Mouse (Mus musculus) kidney, postnatal 0 days (tissue): ENCODE data around the gene Fam114a1. TPM values are rescaled to one million over a fixed set of nuclear protein-coding genes. Genes with fewer than 3 reads are reported as not detected.

Experiments used
- ATAC-seq: fragments of 200-750 bp; cut with Nextera tagmentation; replicated peaks from 2 replicates; pipeline ENCODE4 v1.8.0; 2017; ENCODE audit warnings: low read depth, moderate number of reproducible peaks, moderate TSS enrichment, moderate library complexity; ENCODE audit not compliant: low FRiP score
- DNase-seq: peaks from one replicate; pipeline ENCODE4 v3.0.0-alpha.2; 2016; ENCODE audit warnings: low spot score
- H3K27ac ChIP-seq: fragments of 300-500 bp; sonication (generic); 2 replicates; pipeline ENCODE4 v1.5.1; 2014; ENCODE audit warnings: mild to moderate bottlenecking
- H3K27me3 ChIP-seq: fragments of 300-500 bp; sonication (generic); 2 replicates; pipeline ENCODE4 v1.6.1; 2014; ENCODE audit warnings: low read length, mixed read lengths; ENCODE audit not compliant: insufficient read depth
- H3K36me3 ChIP-seq: fragments of 300-500 bp; sonication (generic); 2 replicates; pipeline ENCODE4 v1.6.1; 2014; ENCODE audit warnings: low read length, mixed read lengths; ENCODE audit not compliant: insufficient read depth
- H3K4me1 ChIP-seq: fragments of 300-500 bp; sonication (generic); replicated peaks from 2 replicates; pipeline ENCODE4 v1.6.1; 2014; ENCODE audit warnings: antibody characterized with exemption, low read length, mixed read lengths; ENCODE audit not compliant: insufficient read depth
- H3K4me2 ChIP-seq: fragments of 300-500 bp; sonication (generic); 2 replicates; pipeline ENCODE4 v1.6.1; 2014; ENCODE audit warnings: mild to moderate bottlenecking, low read length, moderate library complexity, mixed read lengths
- H3K4me3 ChIP-seq: fragments of 300-500 bp; sonication (generic); replicated peaks from 2 replicates; pipeline ENCODE4 v1.5.1; 2014; ENCODE audit warnings: low read depth, low read length
- H3K9ac ChIP-seq: fragments of 300-500 bp; sonication (generic); 2 replicates; pipeline ENCODE4 v1.6.1; 2014; ENCODE audit warnings: low read depth, low read length
- H3K9me3 ChIP-seq: fragments of 300-500 bp; sonication (generic); replicated peaks from 2 replicates; pipeline ENCODE4 v1.6.1; 2016; ENCODE audit warnings: low read length, inconsistent platforms, mixed read lengths
- CTCF ChIP-seq: IDR thresholded peaks from 2 replicates; pipeline ENCODE4 v1.5.1; 2016; ENCODE audit warnings: antibody characterized with exemption, low read depth, mild to moderate bottlenecking, moderate library complexity
- WGBS: fragments of 180-500 bp; shearing (Covaris S2); extraction: QIAGEN DNeasy Blood & Tissue Kit; methylation state at CpG from one replicate; pipeline ENCODE4 v1.1.7; 2014; 5-methylcytosine and 5-hydroxymethylcytosine counted together
- polyA plus RNA-seq: library from polyadenylated mRNA; unstranded; fragments of >200 nt; fragmentation: Nextera tagmentation; extraction: Ambion mirVana; gene quantifications from 2 replicates; pipeline ENCODE4 v1.2.1, GENCODE M21; 2015

Fam114a1 gene
- polyA plus RNA-seq, 1 experiment from 2014 or later = 28.9 TPM

- Histone ChIP-seq H3K4me3 (no peak overlapping the region), H3K36me3 (peaks cover 10% of the 10 kb centered on the region), H3K27ac (no peak overlapping the region), H3K9me3 (no peaks in the 10 kb centered on the region), H3K27me3 (no peaks in the 10 kb centered on the region), H3K4me1 (no peaks in the 10 kb centered on the region), H3K4me2 (no peak overlapping the region), H3K9ac (no peak overlapping the region)
- WGBS = 66% methylated on average over 8 of the region's 8 CpGs
- no peak for DNase-seq
- TF ChIP-seq CTCF = no peak
- ATAC-seq = no peak
Observed at GRCm38 (mm10) chr5:65019109-65019508, 49.2 kb downstream of the Fam114a1 start.

GRCm38 (mm10) chr5:65019823-65020222 lies 50.0 kb downstream of the Fam114a1 start:
- Histone ChIP-seq H3K4me1 (no peaks in the 10 kb centered on the region), H3K9ac (no peak overlapping the region), H3K9me3 (no peaks in the 10 kb centered on the region), H3K4me2 (no peak overlapping the region), H3K27ac (no peak overlapping the region; the same call in 1 of the 2 replicates), H3K36me3 (peaks cover 10% of the 10 kb centered on the region), H3K4me3 (no peak overlapping the region), H3K27me3 (no peaks in the 10 kb centered on the region)
- DNase-seq = peak; percentile 50
- 45% methylated on average over 7 of the region's 7 CpGs for WGBS
- TF ChIP-seq CTCF = peak; percentile 55
- peak; percentile 54 for ATAC-seq

GRCm38 (mm10) chr5:65022006-65022405 lies 52.1 kb downstream of the Fam114a1 start:
- no peak for ATAC-seq
- H3K9me3 ChIP-seq = no peaks in the 10 kb centered on the region
- no peaks in the 10 kb centered on the region for H3K27me3 ChIP-seq
- H3K4me2 ChIP-seq = no peak overlapping the region
- no peak overlapping the region for H3K4me3 ChIP-seq
- no peaks in the 10 kb centered on the region for H3K4me1 ChIP-seq
- 92% methylated on average over 4 of the region's 4 CpGs for WGBS
- no peak for TF ChIP-seq CTCF
- H3K27ac ChIP-seq = no peak overlapping the region
- H3K36me3 ChIP-seq = peaks cover 10% of the 10 kb centered on the region
- no peak for DNase-seq
- H3K9ac ChIP-seq = no peak overlapping the region

GRCm38 (mm10) chr5:65024641-65025040 lies 54.8 kb downstream of the Fam114a1 start:
- no peak overlapping the region for H3K27ac ChIP-seq
- 92% methylated on average over 2 of the region's 2 CpGs for WGBS
- H3K4me3 ChIP-seq = no peak overlapping the region
- no peaks in the 10 kb centered on the region for H3K9me3 ChIP-seq
- H3K36me3 ChIP-seq = peaks cover 10% of the 10 kb centered on the region
- H3K4me2 ChIP-seq = no peak overlapping the region
- no peak for ATAC-seq
- no peak for DNase-seq
- no peak overlapping the region for H3K9ac ChIP-seq
- no peaks in the 10 kb centered on the region for H3K4me1 ChIP-seq
- H3K27me3 ChIP-seq = no peaks in the 10 kb centered on the region
- no peak for TF ChIP-seq CTCF

GRCm38 (mm10) chr5:65025916-65026315 lies 56.0 kb downstream of the Fam114a1 start:
- no peak overlapping the region for H3K27ac ChIP-seq
- no peak for ATAC-seq
- DNase-seq = no peak
- no peak overlapping the region for H3K9ac ChIP-seq
- no peaks in the 10 kb centered on the region for H3K9me3 ChIP-seq
- no peak overlapping the region for H3K4me3 ChIP-seq
- WGBS = 55% methylated on average over 6 of the region's 6 CpGs
- H3K36me3 ChIP-seq = peaks cover 16% of the 10 kb centered on the region
- no peak for TF ChIP-seq CTCF
- H3K27me3 ChIP-seq = no peaks in the 10 kb centered on the region
- H3K4me2 ChIP-seq = no peak overlapping the region
- no peaks in the 10 kb centered on the region for H3K4me1 ChIP-seq

- H3K4me3 ChIP-seq = no peak overlapping the region
- H3K4me1 ChIP-seq = no peaks in the 10 kb centered on the region
- H3K27me3 ChIP-seq = no peaks in the 10 kb centered on the region
- ATAC-seq (no peak), DNase-seq (no peak)
- H3K36me3 ChIP-seq = peaks cover 16% of the 10 kb centered on the region
- no peak overlapping the region for H3K27ac ChIP-seq
- no peak overlapping the region for H3K4me2 ChIP-seq
- H3K9ac ChIP-seq = no peak overlapping the region
- WGBS = 66% methylated on average over 9 of the region's 9 CpGs
- H3K9me3 ChIP-seq = no peaks in the 10 kb centered on the region
- TF ChIP-seq CTCF = no peak
Observed at GRCm38 (mm10) chr5:65026776-65027175, 56.9 kb downstream of the Fam114a1 start.

GRCm38 (mm10) chr5:65028019-65028418 lies 58.1 kb downstream of the Fam114a1 start:
- ATAC-seq = no peak
- H3K9me3 ChIP-seq = no peaks in the 10 kb centered on the region
- TF ChIP-seq CTCF = no peak
- no peaks in the 10 kb centered on the region for H3K4me1 ChIP-seq
- H3K9ac ChIP-seq = no peak overlapping the region
- H3K27me3 ChIP-seq = no peaks in the 10 kb centered on the region
- no peak overlapping the region for H3K27ac ChIP-seq
- no peak overlapping the region for H3K4me2 ChIP-seq
- no peak overlapping the region for H3K4me3 ChIP-seq
- WGBS = 51% methylated on average over 9 of the region's 9 CpGs
- 0 out of 2 replicates have a peak, but pooled peaks cover 11% of the 10 kb centered on the region for H3K36me3 ChIP-seq
- DNase-seq = no peak
